Mouse (Mus musculus): ENCODE data around the gene Myadm.

The Myadm gene

DNA sequence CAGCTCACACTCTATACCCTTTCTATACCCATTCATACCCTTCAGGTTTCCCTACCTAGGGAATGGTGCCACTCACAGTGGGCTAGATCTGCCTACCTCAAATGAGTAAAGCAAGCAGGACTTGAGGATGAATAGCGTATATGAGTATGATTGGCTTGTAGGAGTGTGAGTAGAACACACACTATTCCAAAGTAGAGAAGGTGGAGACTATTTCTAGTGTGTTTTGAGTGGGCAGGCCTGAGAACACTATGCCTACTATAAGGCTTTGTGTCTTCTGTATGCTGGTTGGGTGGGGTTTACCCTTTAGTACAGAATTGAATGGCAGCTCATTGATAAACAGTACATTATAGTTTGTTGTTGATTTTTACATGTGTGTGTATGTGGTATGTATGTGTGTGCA is 34.9 kb downstream of the Myadm start:
- Histone ChIP-seq H3K27me3 (ENCODE audit: control insufficient read depth, insufficient read depth, low read length, poor library complexity, severe bottlenecking) (no peaks in the 10 kb centered on the region), H3K36me3 (ENCODE audit: control insufficient read depth, insufficient read depth, low read length, poor library complexity, severe bottlenecking) (no peaks in the 10 kb centered on the region)
- DNase-seq (ENCODE audit: low read depth, low spot score): no peak

DNA sequence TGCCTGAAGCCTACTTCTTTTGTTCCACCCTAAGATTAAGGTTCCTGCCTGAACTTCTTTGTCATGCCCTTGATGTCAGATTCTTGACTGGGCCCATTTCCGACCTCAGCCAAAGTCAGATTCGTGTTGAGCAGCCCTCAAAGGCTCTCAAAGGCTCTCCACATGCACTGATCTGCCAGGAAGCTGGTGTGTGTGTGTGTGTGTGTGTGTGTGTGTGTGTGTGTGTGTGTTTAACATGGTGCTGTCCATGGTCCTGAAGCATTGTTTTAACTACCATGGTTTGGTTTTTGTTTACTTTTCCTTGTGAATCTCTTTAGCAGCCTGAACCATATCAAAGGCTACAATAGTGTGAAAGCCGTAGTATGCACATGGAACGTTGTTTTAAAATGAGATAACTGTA is 39.1 kb downstream of the Myadm start:
- no peaks in the 10 kb centered on the region for H3K36me3 ChIP-seq (ENCODE audit: control insufficient read depth, insufficient read depth, low read length, poor library complexity, severe bottlenecking)
- H3K27me3 ChIP-seq (ENCODE audit: control insufficient read depth, insufficient read depth, low read length, poor library complexity, severe bottlenecking): no peaks in the 10 kb centered on the region
- no peak for DNase-seq (ENCODE audit: low read depth, low spot score)

DNA sequence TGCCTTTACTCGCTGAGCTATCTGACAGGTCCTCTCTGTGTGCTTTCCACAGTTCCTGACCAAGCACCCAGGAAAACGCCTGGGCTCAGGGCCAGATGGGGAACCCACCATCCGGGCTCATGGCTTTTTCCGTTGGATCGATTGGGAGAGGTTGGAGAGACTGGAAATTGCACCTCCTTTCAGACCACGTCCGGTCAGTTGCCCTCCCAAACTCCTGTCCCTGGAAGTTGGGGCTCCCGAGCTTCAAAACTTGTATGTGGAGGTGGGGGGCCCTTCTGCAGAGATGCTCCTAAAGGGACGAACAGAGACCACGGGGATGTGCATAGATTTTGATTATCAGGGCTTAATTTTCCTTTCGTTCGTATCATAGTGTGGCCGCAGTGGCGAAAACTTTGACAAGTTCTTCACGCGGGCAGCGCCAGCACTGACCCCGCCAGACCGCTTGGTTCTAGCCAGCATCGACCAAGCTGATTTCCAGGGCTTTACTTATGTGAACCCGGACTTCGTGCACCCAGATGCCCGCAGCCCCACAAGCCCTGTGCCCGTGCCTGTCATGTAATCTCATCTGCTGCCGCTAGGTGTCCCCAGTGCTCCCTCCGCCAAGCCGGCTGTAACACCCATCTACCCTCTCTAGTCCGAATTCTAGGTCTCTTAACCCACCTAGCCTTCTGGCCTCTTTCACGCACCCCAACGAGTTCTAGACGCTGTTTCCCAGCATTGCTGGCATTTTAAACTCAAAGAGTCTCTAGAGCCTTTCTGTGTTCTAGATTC is 41.1 kb downstream of the Myadm start:
- Histone ChIP-seq H3K27me3 (ENCODE audit: control insufficient read depth, insufficient read depth, low read length, poor library complexity, severe bottlenecking) (no peaks in the 10 kb centered on the region), H3K36me3 (ENCODE audit: control insufficient read depth, insufficient read depth, low read length, poor library complexity, severe bottlenecking) (no peaks in the 10 kb centered on the region)
- peak; percentile 84 for DNase-seq (ENCODE audit: low read depth, low spot score)

DNA sequence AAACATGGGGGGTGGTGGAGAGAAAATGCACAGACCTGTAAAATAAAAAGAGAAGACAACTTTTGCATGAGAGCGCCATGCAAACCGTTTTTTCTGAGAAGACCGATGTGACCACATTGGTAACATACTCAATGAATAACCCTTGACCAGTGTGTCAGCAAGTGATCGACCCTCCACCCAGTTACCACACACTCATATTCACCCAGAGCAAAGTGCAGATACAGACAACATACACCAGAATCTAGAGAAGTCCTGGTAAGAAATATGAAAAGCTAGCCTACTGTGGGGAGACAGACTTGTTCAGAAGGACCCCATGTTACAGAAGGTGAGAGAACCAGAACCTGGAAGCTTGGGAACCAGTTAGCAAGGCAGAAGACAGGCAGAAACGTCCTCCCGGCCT is 42.3 kb downstream of the Myadm start:
- Histone ChIP-seq H3K27me3 (ENCODE audit: control insufficient read depth, insufficient read depth, low read length, poor library complexity, severe bottlenecking) (no peaks in the 10 kb centered on the region), H3K36me3 (ENCODE audit: control insufficient read depth, insufficient read depth, low read length, poor library complexity, severe bottlenecking) (no peaks in the 10 kb centered on the region)
- no peak for DNase-seq (ENCODE audit: low read depth, low spot score)

DNA sequence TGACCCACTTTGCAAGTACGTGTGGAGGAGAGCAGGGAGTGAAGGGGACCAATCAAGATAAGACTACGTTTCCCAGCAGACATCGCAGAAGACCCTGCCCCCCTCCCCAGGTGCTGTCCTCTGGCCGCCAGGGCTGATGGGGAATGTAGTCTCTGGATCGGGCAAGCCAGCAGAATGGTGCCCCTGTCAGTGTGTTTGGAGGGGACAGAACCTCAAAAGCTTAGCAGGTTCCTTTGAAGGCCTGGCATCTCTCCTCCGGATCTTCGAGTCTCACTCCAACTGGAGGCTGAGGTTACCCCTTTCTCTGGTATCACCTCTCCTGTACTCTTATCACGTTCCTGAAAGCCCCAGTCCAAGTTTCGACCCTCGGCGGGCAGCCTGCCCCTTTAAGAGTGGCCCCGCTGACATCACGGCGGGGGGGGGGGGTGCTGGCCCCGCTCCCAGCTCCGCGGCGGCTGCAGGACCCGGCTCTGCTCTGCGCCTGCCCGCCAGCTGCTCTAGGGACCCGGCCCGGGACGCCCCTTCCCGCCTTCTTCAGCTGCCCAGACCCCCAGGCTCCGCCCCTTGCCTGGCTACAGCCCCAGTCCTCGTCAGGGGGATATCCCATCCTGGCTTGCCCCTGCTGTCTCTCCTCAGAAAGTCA is 42.8 kb downstream of the Myadm start:
- Histone ChIP-seq H3K36me3 (ENCODE audit: control insufficient read depth, insufficient read depth, low read length, poor library complexity, severe bottlenecking) (no peaks in the 10 kb centered on the region), H3K27me3 (ENCODE audit: control insufficient read depth, insufficient read depth, low read length, poor library complexity, severe bottlenecking) (no peaks in the 10 kb centered on the region)
- peak; percentile 18 for DNase-seq (ENCODE audit: low read depth, low spot score)

GRCm38 (mm10) chr7:3332224-3332615 is 43.3 kb downstream of the Myadm start:
- no peak for DNase-seq (ENCODE audit: low read depth, low spot score)
- Histone ChIP-seq H3K36me3 (ENCODE audit: control insufficient read depth, insufficient read depth, low read length, poor library complexity, severe bottlenecking) (no peaks in the 10 kb centered on the region), H3K27me3 (ENCODE audit: control insufficient read depth, insufficient read depth, low read length, poor library complexity, severe bottlenecking) (no peaks in the 10 kb centered on the region)

DNA sequence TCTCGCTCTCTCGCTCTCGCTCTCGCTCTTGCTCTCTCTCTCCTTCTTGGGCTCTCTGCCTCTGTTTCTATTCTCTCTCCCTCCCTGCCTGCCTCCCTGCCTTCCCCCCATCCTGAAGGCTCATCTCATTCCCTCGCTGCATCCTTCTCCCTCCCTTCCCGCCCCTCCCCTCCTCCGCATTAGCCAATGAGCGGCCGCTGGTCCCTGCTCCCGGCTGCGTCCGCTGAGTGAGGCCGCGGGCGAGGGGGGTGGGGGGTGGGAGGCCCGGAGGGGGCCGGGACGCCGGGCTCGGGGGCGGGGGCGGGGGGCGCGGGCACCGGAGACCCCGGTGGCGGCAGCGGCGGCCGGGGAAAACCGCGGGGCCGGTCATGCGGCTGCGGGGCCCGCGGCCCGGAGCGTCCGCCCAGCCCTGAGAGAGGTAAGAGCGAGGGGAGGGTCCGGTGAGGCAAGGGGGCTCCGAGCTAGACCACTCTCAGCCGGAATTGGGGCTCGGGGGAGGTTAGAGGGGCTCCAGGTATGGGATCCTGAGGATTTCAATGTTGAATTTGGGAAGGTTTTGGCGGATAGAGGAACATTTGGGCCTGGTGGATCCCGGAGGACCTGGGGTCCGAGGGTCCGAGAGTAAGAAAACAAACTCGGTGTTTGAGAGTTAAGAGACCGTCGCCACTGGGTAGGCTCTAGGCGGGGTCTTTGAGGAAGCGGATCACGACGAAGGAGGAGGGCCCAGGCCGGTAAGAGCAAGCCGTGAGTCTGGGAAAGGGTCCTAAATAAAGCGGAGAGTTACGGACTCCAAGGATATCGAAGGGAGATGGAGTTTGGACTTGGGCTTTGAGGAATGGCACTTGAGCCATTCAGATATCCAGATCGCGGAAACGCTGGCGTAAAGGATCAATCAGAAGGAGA is 44.0 kb downstream of the Myadm start, which contains the start of gene Cacng7:
Gene Cacng7, plus strand, starts transcription at position 337 of the 903 bp plus-strand sequence.
- DNase-seq (ENCODE audit: low read depth, low spot score): no peak
- H3K36me3 ChIP-seq (ENCODE audit: control insufficient read depth, insufficient read depth, low read length, poor library complexity, severe bottlenecking): no peaks in the 10 kb centered on the region
- no peaks in the 10 kb centered on the region for H3K27me3 ChIP-seq (ENCODE audit: control insufficient read depth, insufficient read depth, low read length, poor library complexity, severe bottlenecking)

DNA sequence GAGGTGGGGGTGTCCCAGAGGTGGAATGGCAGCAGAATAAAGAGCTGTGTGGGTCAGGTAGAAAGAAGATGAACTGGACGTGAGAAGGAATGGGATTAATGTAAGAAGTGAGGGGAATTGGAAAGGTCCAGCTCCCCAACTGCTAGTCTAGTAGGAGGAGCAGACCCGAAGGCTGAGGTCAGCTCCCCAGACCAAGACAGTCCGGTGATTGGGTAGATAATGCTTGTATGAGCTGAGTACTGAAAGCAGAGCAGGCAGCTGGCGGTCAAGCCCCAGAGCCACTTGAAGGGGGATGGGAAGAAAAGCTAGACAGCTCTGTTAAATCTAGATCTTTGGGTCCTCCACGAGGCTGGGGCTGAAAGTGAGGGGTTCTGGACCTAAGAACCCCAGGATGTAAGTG is 44.7 kb downstream of the Myadm start:
- DNase-seq (ENCODE audit: low read depth, low spot score): no peak
- Histone ChIP-seq H3K27me3 (ENCODE audit: control insufficient read depth, insufficient read depth, low read length, poor library complexity, severe bottlenecking) (no peaks in the 10 kb centered on the region), H3K36me3 (ENCODE audit: control insufficient read depth, insufficient read depth, low read length, poor library complexity, severe bottlenecking) (no peaks in the 10 kb centered on the region)

DNA sequence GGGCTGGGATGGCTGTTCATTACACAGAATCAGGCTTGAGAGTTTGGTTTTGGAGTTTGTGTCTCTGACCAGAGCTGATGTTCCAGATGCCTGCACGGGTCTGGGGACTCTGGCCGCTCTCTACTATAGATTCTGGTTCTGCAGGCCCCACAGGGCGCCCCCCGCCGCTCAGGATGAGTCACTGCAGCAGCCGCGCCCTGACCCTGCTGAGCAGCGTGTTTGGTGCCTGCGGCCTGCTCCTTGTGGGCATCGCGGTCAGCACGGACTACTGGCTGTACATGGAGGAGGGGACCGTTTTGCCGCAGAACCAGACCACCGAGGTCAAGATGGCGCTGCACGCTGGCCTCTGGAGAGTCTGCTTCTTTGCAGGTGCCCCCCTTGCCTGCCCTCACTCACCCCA is 47.5 kb downstream of the Myadm start:
- Histone ChIP-seq H3K27me3 (ENCODE audit: control insufficient read depth, insufficient read depth, low read length, poor library complexity, severe bottlenecking) (no peaks in the 10 kb centered on the region), H3K36me3 (ENCODE audit: control insufficient read depth, insufficient read depth, low read length, poor library complexity, severe bottlenecking) (no peaks in the 10 kb centered on the region)
- DNase-seq (ENCODE audit: low read depth, low spot score): no peak

DNA sequence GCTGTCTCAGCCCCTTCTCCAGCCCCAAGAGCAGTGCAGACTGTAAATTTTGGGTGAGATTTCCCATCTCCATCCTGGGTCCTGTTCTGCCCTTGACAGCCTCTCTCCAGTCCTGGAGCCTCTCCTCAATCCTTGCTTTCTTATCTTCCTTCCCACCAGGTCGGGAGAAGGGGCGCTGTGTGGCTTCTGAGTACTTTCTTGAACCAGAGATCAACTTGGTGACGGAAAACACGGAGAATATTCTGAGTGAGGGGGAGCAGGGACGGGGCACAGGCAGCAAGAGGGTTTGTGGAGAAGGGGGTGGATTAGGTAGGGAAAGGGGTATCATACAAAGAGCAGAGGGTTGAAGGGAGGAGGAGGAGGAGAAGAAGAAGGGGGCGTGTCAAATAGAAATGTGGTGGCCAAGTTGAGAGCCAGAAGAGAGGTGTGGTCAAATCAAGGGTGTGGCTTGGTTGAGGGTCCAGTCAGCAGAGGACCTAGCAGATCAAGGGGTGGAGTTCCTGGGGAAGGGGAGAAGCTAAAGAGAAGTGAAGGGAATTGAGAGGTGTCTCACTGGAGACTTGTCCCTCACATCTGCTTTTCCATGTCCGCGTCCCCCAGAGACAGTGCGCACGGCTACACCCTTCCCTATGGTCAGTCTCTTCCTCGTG is 49.5 kb downstream of the Myadm start:
- DNase-seq (ENCODE audit: low read depth, low spot score): no peak
- Histone ChIP-seq H3K27me3 (ENCODE audit: control insufficient read depth, insufficient read depth, low read length, poor library complexity, severe bottlenecking) (no peaks in the 10 kb centered on the region; the same call in 1 of the 2 replicates), H3K36me3 (ENCODE audit: control insufficient read depth, insufficient read depth, low read length, poor library complexity, severe bottlenecking) (no peaks in the 10 kb centered on the region)

DNA sequence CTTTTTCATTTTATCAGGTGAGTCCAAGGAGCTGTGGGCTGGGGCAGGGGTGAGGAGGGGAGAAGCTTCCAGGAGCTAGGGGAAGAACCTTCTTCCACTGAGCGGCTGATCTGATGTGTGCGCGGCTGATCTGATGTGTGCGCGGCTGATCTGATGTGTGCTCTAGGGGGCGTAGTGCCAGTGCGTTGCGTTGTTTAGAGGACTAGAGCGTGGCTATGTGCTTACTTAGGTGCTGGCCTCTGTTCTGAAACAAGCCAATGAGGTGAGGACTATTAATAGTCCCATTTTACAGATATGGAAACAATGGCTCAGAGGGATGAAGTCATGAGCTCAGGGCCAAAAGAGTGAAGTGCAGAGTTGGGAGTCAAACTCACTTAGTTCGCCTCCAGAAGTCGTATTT is 50.1 kb downstream of the Myadm start:
- Histone ChIP-seq H3K36me3 (ENCODE audit: control insufficient read depth, insufficient read depth, low read length, poor library complexity, severe bottlenecking) (no peaks in the 10 kb centered on the region), H3K27me3 (ENCODE audit: control insufficient read depth, insufficient read depth, low read length, poor library complexity, severe bottlenecking) (no peaks in the 10 kb centered on the region; the same call in 1 of the 2 replicates)
- no peak for DNase-seq (ENCODE audit: low read depth, low spot score)

DNA sequence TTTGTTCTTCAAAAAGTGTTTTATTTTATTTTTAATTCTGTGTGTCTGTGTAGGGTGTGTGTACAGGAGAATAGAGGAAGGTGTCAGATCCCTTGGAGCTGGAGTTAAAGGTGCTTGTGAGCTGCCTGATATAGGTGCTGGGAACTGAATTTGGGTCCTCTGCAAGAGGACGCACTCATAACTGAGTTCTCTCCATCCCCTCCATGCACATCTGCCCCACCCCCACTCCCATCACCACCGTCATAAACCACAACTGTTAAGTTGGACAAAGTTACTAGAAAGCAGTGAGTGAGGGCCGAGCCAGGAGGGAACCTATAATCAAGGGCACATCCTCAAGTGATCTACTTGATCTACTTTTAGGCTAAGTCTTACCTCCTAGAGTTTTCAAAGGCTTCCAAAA is 55.0 kb downstream of the Myadm start:
- DNase-seq (ENCODE audit: low read depth, low spot score): no peak
- Histone ChIP-seq H3K27me3 (ENCODE audit: control insufficient read depth, insufficient read depth, low read length, poor library complexity, severe bottlenecking) (no peaks in the 10 kb centered on the region; the same call in 1 of the 2 replicates), H3K36me3 (ENCODE audit: control insufficient read depth, insufficient read depth, low read length, poor library complexity, severe bottlenecking) (no peaks in the 10 kb centered on the region)

GRCm38 (mm10) chr7:3345301-3345700 is 56.4 kb downstream of the Myadm start:
- Histone ChIP-seq H3K36me3 (ENCODE audit: control insufficient read depth, insufficient read depth, low read length, poor library complexity, severe bottlenecking) (no peaks in the 10 kb centered on the region), H3K27me3 (ENCODE audit: control insufficient read depth, insufficient read depth, low read length, poor library complexity, severe bottlenecking) (no peaks in the 10 kb centered on the region; the same call in 1 of the 2 replicates)
- no peak for DNase-seq (ENCODE audit: low read depth, low spot score)
